Mouse (Mus musculus) mouse embryonic stem cell (cell line): ENCODE data around the gene D030056L22Rik.

Experiments
- in situ Hi-C, 2 experiments: fragments of 300-500 bp; cut with MboI; formaldehyde crosslinking; loops; 1 replicate in 1 of 2; 3 replicates in 1 of 2; pipeline ENCODE4 v1.14.3; 2019 to 2020; ENCODE audit warnings: low sequenced_read_pairs in 2 of 2, low pct_unique_long_range_greater_than_20kb in 1 of 2, mixed read lengths in 1 of 2; ENCODE audit not compliant: unreplicated experiment in 1 of 2

The D030056L22Rik gene

GRCm38 (mm10) chr19:18720337-18720736 lies 7.3 kb downstream of the D030056L22Rik start:
- in situ Hi-C loops: no loop called here

GRCm38 (mm10) chr19:18725186-18725585 lies 12.2 kb downstream of the D030056L22Rik start:
- in situ Hi-C loops: no loop called here

- in situ Hi-C loops: loop anchor here in 1 of 2 experiments (10.0 kb wide), 1 partner anchor 105 kb away; no protein-coding TSS in a partner anchor
Observed at GRCm38 (mm10) chr19:18730255-18730654, 17.3 kb downstream of the D030056L22Rik start.

GRCm38 (mm10) chr19:18731077-18731476 lies 18.1 kb downstream of the D030056L22Rik start:
- in situ Hi-C loops: loop anchor here in 1 of 2 experiments (10.0 kb wide), 1 partner anchor 104 kb away; no protein-coding TSS in a partner anchor

GRCm38 (mm10) chr19:18735901-18736300 lies 22.9 kb downstream of the D030056L22Rik start:
- in situ Hi-C loops: loop anchor here in 1 of 2 experiments (10.0 kb wide), 1 partner anchor 99 kb away; no protein-coding TSS in a partner anchor

GRCm38 (mm10) chr19:18739146-18739545 lies 26.2 kb downstream of the D030056L22Rik start:
- in situ Hi-C loops: loop anchor here in 1 of 2 experiments (10.0 kb wide), 1 partner anchor 96 kb away; no protein-coding TSS in a partner anchor

- in situ Hi-C loops: no loop called here
Observed at GRCm38 (mm10) chr19:18743946-18744345, 31.0 kb downstream of the D030056L22Rik start.

GRCm38 (mm10) chr19:18746576-18747340 lies 33.8 kb downstream of the D030056L22Rik start:
- in situ Hi-C loops: no loop called here

GRCm38 (mm10) chr19:18747379-18747778 lies 34.4 kb downstream of the D030056L22Rik start:
- in situ Hi-C loops: no loop called here

GRCm38 (mm10) chr19:18749598-18750339 lies 36.8 kb downstream of the D030056L22Rik start, which contains the start of gene Trpm6:
TSS of gene Trpm6 (plus strand) at chr19:18749983.
- in situ Hi-C loops: no loop called here

- in situ Hi-C loops: no loop called here
Observed at GRCm38 (mm10) chr19:18757191-18757590, 44.2 kb downstream of the D030056L22Rik start.

- in situ Hi-C loops: no loop called here
Observed at GRCm38 (mm10) chr19:18757706-18758105, 44.7 kb downstream of the D030056L22Rik start.

GRCm38 (mm10) chr19:18758269-18758668 lies 45.3 kb downstream of the D030056L22Rik start:
- in situ Hi-C loops: no loop called here

GRCm38 (mm10) chr19:18758916-18759315 lies 45.9 kb downstream of the D030056L22Rik start:
- in situ Hi-C loops: no loop called here

- in situ Hi-C loops: no loop called here
Observed at GRCm38 (mm10) chr19:18766399-18766798, 53.4 kb downstream of the D030056L22Rik start.
